Mouse (Mus musculus): ENCODE measurements around the gene Rtn4rl2. TPM values are rescaled to one million over a fixed set of nuclear protein-coding genes. Genes with fewer than 3 reads are reported as not detected.

Rtn4rl2 gene
- polyA plus RNA-seq, 1 experiment from 2014 or later: 2.4 TPM

DNA sequence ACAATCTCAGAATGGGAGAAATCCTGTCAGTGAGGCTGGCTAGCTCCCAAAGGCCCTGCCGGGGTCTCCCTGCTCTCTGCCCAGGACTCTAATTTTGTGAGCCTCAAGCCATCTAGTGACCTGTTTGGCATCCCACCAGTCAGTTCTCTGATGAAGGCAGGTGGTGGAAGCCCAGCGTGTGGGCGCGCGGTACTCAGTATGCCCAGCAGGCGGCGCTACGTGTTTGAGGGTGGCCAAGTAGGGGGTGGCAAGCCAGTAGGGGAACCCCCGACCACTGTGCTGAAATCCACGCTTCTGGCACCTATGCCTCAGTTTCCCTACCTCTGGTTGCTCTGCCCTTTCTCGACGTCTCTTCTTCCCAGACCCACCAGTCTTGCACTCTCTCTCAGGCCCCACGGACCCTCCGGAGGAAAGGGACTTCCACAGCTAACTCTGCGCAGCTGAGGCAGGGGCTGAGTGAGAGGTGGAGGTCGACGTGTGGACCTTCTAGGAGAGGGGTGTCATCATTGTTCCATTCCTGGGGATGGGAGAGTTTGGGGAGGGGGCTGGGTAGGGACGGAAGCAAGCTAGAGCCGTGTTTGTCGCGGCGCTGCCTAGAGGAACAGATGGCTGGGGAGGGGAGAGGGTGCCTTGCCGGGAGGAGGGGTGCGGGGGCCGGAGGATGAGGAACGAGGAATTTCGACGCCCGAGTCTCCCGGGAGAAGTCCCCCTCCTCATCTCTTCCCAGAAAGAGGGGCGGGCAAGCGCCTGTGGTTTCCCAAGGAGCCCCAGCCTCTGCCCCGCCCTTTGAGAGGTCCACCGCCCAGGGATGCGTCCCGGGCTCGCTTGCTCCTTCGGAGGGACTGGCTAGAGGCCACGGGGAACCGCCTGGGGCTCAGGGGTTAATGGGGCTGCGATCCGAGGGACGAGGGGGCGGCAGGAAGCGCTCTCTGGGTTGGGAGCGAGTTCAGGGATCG is 20.6 kb downstream of the Rtn4rl2 start:
- Histone ChIP-seq H3K27me3 (ENCODE audit: control insufficient read depth, insufficient read depth, low read length) (peaks cover 33% of the 10 kb centered on the region), H3K4me1 (ENCODE audit: control insufficient read depth, insufficient read depth, low read length) (peaks cover 4% of the 10 kb centered on the region), H3K4me2 (ENCODE audit: low read depth, low read length) (peak overlapping the region; percentile 53), H3K9ac (replicated peaks; ENCODE audit: low read length) (peak overlapping the region; percentile 51), H3K36me3 (replicated peaks; ENCODE audit: control insufficient read depth, insufficient read depth, low read depth, low read length) (peaks cover 2% of the 10 kb centered on the region; the same call in 1 of the 2 replicates), H3K27ac (replicated peaks; ENCODE audit: low read depth, low read length) (no peak overlapping the region), H3K4me3 (ENCODE audit: low read depth, low read length) (peak overlapping the region; percentile 26), H3K9me3 (replicated peaks; ENCODE audit: control insufficient read depth, low read length) (no peaks in the 10 kb centered on the region; the same call in 1 of the 2 replicates)
- peak; percentile 69 for DNase-seq (ENCODE audit: low spot score)
- under 1% methylated on average over 47 of the region's 47 CpGs for WGBS
- peak; percentile 66 for ATAC-seq (replicated peaks; ENCODE audit: insufficient number of reproducible peaks, low FRiP score, low TSS enrichment, low read depth)

DNA sequence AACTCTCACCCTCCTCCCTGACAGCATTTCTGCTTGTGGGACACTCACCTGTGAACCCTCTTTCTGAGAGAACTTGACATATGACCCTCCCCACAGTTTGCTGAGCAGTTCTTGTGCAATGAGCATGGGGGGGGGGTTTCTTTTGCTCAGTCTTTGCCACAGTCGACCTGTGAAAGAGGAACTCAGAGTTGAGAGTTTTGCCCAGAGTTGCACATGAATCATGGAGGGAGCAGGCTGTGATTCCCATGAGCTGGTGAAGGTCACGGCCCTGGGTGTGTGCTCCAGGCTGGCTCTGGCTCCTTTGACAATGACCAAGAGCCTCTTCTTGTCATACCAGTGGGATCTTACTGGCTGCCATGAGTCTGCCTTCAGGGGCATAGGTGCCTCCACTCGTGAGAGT is 24.3 kb downstream of the Rtn4rl2 start:
- DNase-seq (ENCODE audit: low spot score) (no peak), ATAC-seq (replicated peaks; ENCODE audit: insufficient number of reproducible peaks, low FRiP score, low TSS enrichment, low read depth) (no peak)
- Histone ChIP-seq H3K4me2 (ENCODE audit: low read depth, low read length) (no peak overlapping the region), H3K9me3 (replicated peaks; ENCODE audit: control insufficient read depth, low read length) (no peaks in the 10 kb centered on the region), H3K4me1 (ENCODE audit: control insufficient read depth, insufficient read depth, low read length) (peaks cover 4% of the 10 kb centered on the region), H3K36me3 (replicated peaks; ENCODE audit: control insufficient read depth, insufficient read depth, low read depth, low read length) (peaks cover 4% of the 10 kb centered on the region; the same call in 1 of the 2 replicates), H3K27ac (replicated peaks; ENCODE audit: low read depth, low read length) (no peak overlapping the region), H3K9ac (replicated peaks; ENCODE audit: low read length) (no peak overlapping the region), H3K27me3 (ENCODE audit: control insufficient read depth, insufficient read depth, low read length) (peaks cover 14% of the 10 kb centered on the region), H3K4me3 (ENCODE audit: low read depth, low read length) (no peak overlapping the region)
- WGBS: 77% methylated on average over 3 of the region's 3 CpGs

DNA sequence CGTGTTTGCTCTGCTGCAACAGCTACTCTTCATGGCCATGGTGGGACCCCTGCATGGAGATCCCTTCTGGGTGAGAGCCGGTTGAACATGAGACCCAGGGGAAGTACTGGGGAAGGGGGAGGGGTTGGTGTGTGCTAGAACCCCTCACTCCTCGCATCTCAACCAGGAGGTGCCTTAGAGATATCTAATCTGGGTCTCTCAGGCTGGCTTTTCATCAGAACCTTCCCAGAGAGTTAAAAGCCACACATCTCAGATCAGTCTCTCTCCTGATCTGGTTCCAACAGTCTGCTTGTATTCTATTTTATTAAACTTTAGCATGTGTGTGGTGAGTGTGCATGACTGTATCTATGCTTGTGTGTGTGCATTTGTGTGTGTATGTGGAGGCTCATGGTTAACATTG is 25.1 kb downstream of the Rtn4rl2 start:
- Histone ChIP-seq H3K36me3 (replicated peaks; ENCODE audit: control insufficient read depth, insufficient read depth, low read depth, low read length) (peaks cover 4% of the 10 kb centered on the region; the same call in 1 of the 2 replicates), H3K27me3 (ENCODE audit: control insufficient read depth, insufficient read depth, low read length) (peaks cover 6% of the 10 kb centered on the region)

DNA sequence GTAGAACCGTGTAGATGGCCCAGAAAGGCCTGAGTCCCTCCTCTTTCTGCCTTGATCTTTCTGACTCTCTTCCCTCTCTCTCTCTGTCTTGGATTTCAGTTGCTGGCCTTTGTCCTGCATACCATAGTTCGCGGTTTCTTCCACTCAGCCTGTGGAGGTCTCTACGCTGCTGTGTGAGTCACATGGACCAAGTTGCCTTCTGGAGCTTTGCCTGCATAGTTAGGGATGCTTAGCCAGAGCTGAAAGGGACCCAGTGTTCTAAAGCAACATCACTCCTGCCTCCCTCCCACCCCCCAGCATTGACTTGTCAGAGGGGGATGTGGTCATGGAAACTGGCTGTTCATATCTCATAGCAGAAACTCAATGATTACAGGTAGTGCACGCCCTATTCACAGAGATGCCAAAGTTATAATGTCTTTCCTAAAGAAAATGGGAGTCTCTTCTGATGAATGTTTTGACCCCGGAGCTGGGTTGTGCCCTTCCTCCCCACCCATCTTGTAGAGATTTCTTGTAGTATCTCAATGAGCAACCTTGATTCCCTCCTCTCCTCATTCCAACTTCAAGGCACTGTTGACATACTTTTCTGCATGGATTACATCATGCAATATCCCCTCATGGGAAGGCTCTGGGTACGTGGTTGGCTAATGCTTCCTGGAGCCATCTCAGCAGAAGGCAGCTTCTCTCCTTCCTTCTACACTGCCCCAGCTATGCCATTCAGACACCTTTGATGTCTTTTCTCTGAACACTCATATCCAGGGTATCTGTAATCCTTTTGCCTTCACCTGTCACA is 26.3 kb downstream of the Rtn4rl2 start:
- 92% methylated on average over 7 of the region's 7 CpGs for WGBS
- DNase-seq (ENCODE audit: low spot score) (no peak), ATAC-seq (replicated peaks; ENCODE audit: insufficient number of reproducible peaks, low FRiP score, low TSS enrichment, low read depth) (no peak)
- Histone ChIP-seq H3K27me3 (ENCODE audit: control insufficient read depth, insufficient read depth, low read length) (no peaks in the 10 kb centered on the region), H3K27ac (replicated peaks; ENCODE audit: low read depth, low read length) (no peak overlapping the region), H3K4me2 (ENCODE audit: low read depth, low read length) (no peak overlapping the region), H3K36me3 (replicated peaks; ENCODE audit: control insufficient read depth, insufficient read depth, low read depth, low read length) (peaks cover 4% of the 10 kb centered on the region; the same call in 1 of the 2 replicates), H3K9me3 (replicated peaks; ENCODE audit: control insufficient read depth, low read length) (no peaks in the 10 kb centered on the region), H3K4me3 (ENCODE audit: low read depth, low read length) (no peak overlapping the region), H3K4me1 (ENCODE audit: control insufficient read depth, insufficient read depth, low read length) (no peaks in the 10 kb centered on the region), H3K9ac (replicated peaks; ENCODE audit: low read length) (no peak overlapping the region)

More for the DNA sequence above, 25.1 kb downstream of the Rtn4rl2 start:
- Histone ChIP-seq H3K9me3 (replicated peaks; ENCODE audit: control insufficient read depth, low read length) (no peaks in the 10 kb centered on the region), H3K4me3 (ENCODE audit: low read depth, low read length) (no peak overlapping the region), H3K4me2 (ENCODE audit: low read depth, low read length) (no peak overlapping the region), H3K27ac (replicated peaks; ENCODE audit: low read depth, low read length) (no peak overlapping the region), H3K9ac (replicated peaks; ENCODE audit: low read length) (no peak overlapping the region), H3K4me1 (ENCODE audit: control insufficient read depth, insufficient read depth, low read length) (peaks cover 3% of the 10 kb centered on the region)
- WGBS: 78% methylated on average over 3 of the region's 3 CpGs
- DNase-seq (ENCODE audit: low spot score): no peak
- no peak for ATAC-seq (replicated peaks; ENCODE audit: insufficient number of reproducible peaks, low FRiP score, low TSS enrichment, low read depth)

DNA sequence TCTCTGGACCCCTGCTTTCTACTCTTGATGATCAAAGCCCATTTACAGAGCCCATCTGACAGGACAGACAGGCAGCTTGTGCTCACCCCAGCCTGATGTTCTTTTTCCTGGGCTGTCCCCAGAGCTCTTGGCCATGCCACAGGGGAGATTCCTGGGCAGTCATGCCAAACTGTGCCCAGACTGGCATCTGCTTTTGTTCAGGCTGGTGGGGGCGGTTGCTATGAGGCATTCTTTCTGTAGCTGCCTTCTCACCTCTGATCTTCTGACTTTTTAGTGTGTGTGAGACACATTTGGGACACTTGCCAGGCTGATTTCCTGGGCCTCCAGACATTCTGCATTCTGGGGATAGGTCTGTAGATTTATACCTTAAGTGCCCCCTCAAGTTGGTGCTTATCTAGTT is 28.0 kb downstream of the Rtn4rl2 start:
- peaks cover 4% of the 10 kb centered on the region; the same call in 1 of the 2 replicates for H3K36me3 ChIP-seq (replicated peaks; ENCODE audit: control insufficient read depth, insufficient read depth, low read depth, low read length)

DNA sequence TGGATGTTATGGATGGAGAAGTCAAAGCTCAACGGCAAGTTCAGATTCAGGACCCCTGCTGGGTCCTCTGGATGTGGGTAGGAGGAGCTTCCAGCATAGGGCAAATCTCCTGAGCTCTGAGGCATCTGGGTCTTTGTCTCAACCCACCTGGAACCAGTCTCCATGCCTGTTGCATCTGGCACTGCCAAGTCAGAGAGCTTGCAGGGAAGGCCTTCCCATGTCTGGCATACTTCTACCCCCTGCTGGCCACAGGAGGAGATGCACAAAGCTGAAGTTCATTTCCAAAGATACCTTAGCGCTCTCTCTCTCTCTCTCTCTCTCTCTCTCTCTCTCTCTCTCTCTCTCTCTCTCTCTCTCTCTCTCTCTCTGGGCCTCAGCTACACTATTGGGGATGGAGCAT is 30.8 kb downstream of the Rtn4rl2 start:
- Histone ChIP-seq H3K9me3 (replicated peaks; ENCODE audit: control insufficient read depth, low read length) (no peaks in the 10 kb centered on the region), H3K9ac (replicated peaks; ENCODE audit: low read length) (no peak overlapping the region), H3K27me3 (ENCODE audit: control insufficient read depth, insufficient read depth, low read length) (no peaks in the 10 kb centered on the region), H3K27ac (replicated peaks; ENCODE audit: low read depth, low read length) (no peak overlapping the region), H3K4me2 (ENCODE audit: low read depth, low read length) (no peak overlapping the region), H3K4me1 (ENCODE audit: control insufficient read depth, insufficient read depth, low read length) (no peaks in the 10 kb centered on the region), H3K4me3 (ENCODE audit: low read depth, low read length) (no peak overlapping the region), H3K36me3 (replicated peaks; ENCODE audit: control insufficient read depth, insufficient read depth, low read depth, low read length) (peaks cover 2% of the 10 kb centered on the region; the same call in 1 of the 2 replicates)
- ATAC-seq (replicated peaks; ENCODE audit: insufficient number of reproducible peaks, low FRiP score, low TSS enrichment, low read depth) (0 out of 2 replicates have a peak, but pooled peaks have one; percentile 54), DNase-seq (ENCODE audit: low spot score) (peak; percentile 71)
- 64% methylated on average over 2 of the region's 2 CpGs for WGBS

More for the DNA sequence above, 28.0 kb downstream of the Rtn4rl2 start:
- Histone ChIP-seq H3K9ac (replicated peaks; ENCODE audit: low read length) (no peak overlapping the region), H3K27ac (replicated peaks; ENCODE audit: low read depth, low read length) (no peak overlapping the region), H3K4me3 (ENCODE audit: low read depth, low read length) (no peak overlapping the region), H3K4me2 (ENCODE audit: low read depth, low read length) (no peak overlapping the region), H3K4me1 (ENCODE audit: control insufficient read depth, insufficient read depth, low read length) (no peaks in the 10 kb centered on the region), H3K27me3 (ENCODE audit: control insufficient read depth, insufficient read depth, low read length) (no peaks in the 10 kb centered on the region), H3K9me3 (replicated peaks; ENCODE audit: control insufficient read depth, low read length) (no peaks in the 10 kb centered on the region)
- no peak for ATAC-seq (replicated peaks; ENCODE audit: insufficient number of reproducible peaks, low FRiP score, low TSS enrichment, low read depth)
- 91% methylated on average over 1 of the region's 1 CpGs for WGBS
- DNase-seq (ENCODE audit: low spot score): no peak

DNA sequence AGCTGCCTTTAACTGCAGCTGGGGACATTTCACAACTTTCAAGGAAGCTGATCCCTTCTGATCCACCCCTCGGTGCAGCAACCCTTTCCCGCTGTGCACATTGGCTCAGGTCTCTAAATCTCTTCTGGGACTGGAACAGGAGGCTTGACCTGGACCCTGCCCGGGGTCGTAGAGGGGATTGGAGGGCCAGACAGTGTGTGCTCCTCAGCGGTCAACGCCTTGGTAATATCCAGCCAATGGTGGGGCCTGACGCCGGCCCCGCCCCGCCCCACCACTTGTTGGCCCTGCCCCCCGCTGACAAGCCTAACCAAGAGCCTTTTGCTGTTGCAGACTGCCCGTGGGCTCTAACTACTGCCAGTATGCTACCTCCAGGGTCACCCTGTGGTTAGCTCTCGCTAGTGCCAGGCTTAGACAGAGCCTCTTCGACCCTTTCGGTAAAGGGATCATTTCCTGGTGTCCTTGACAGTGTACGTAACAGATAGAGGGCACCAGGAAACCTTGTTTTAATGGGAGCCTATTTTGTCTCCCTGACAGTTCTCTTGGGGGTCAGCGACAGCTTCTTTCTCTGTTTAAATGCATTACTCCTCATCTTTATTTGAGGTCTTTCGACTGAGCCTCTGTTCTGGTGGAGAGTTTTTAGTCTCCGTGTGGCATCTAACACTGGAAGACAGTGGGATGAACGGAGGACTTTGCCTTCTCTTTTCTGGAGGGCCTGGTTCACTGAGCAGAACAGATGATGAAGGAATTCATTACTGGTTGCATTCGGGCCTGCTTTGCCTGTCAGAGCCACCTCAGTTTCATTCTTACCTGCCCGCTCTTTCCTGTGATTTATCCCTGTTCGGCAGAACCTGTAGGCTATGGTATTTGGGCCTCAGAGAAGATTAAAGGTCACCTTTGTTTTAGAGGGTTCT is 35.1 kb downstream of the Rtn4rl2 start:
- H3K4me2 ChIP-seq (ENCODE audit: low read depth, low read length): no peak overlapping the region
- no peaks in the 10 kb centered on the region for H3K36me3 ChIP-seq (replicated peaks; ENCODE audit: control insufficient read depth, insufficient read depth, low read depth, low read length)
- ATAC-seq (replicated peaks; ENCODE audit: insufficient number of reproducible peaks, low FRiP score, low TSS enrichment, low read depth) (peak; percentile 64; the same call in 1 of the 2 replicates), DNase-seq (ENCODE audit: low spot score) (peak; percentile 52)
- H3K27me3 ChIP-seq (ENCODE audit: control insufficient read depth, insufficient read depth, low read length): no peaks in the 10 kb centered on the region
- WGBS: 30% methylated on average over 23 of the region's 23 CpGs
- no peak overlapping the region for H3K9ac ChIP-seq (replicated peaks; ENCODE audit: low read length)
- H3K4me3 ChIP-seq (ENCODE audit: low read depth, low read length): no peak overlapping the region
- no peak overlapping the region for H3K27ac ChIP-seq (replicated peaks; ENCODE audit: low read depth, low read length)
- H3K4me1 ChIP-seq (ENCODE audit: control insufficient read depth, insufficient read depth, low read length): no peaks in the 10 kb centered on the region
- H3K9me3 ChIP-seq (replicated peaks; ENCODE audit: control insufficient read depth, low read length): no peaks in the 10 kb centered on the region
